Mouse (Mus musculus) intestine, embryonic 15.5 days (tissue): ENCODE data around the gene St6galnac3. TPM values are rescaled to one million over a fixed set of nuclear protein-coding genes. Genes with fewer than 3 reads are reported as not detected.

Experiments
- ATAC-seq: fragments of 200-750 bp; cut with Nextera tagmentation; 2 replicates; pipeline ENCODE4 v1.8.0; 2017; ENCODE audit warnings: moderate TSS enrichment, moderate library complexity
- H3K27ac ChIP-seq: fragments of 300-500 bp; sonication (generic); 2 replicates; pipeline ENCODE4 v1.5.1; 2015; ENCODE audit warnings: mild to moderate bottlenecking, inconsistent platforms
- H3K27me3 ChIP-seq: fragments of 300-500 bp; sonication (generic); replicated peaks from 2 replicates; pipeline ENCODE4 v1.6.1; 2015; ENCODE audit warnings: inconsistent platforms
- H3K36me3 ChIP-seq: fragments of 300-500 bp; sonication (generic); 2 replicates; pipeline ENCODE4 v1.6.1; 2015; ENCODE audit warnings: inconsistent platforms
- H3K4me1 ChIP-seq: fragments of 300-500 bp; sonication (generic); replicated peaks from 2 replicates; pipeline ENCODE4 v1.6.1; 2015; ENCODE audit warnings: inconsistent platforms
- H3K4me2 ChIP-seq: fragments of 300-500 bp; sonication (generic); replicated peaks from 2 replicates; pipeline ENCODE4 v1.6.1; 2015; ENCODE audit warnings: mild to moderate bottlenecking, inconsistent platforms
- H3K4me3 ChIP-seq: fragments of 300-500 bp; sonication (generic); replicated peaks from 2 replicates; pipeline ENCODE4 v1.5.1; 2015; ENCODE audit warnings: inconsistent platforms
- H3K9ac ChIP-seq: fragments of 300-500 bp; sonication (generic); 2 replicates; pipeline ENCODE4 v1.6.1; 2015; ENCODE audit warnings: inconsistent platforms
- H3K9me3 ChIP-seq: fragments of 300-500 bp; sonication (generic); 2 replicates; pipeline ENCODE4 v1.6.1; 2016; ENCODE audit warnings: inconsistent platforms
- WGBS: fragments of 180-500 bp; shearing (Covaris S2); methylation state at CpG from one replicate; pipeline ENCODE4 v1.1.7; 2015; 5-methylcytosine and 5-hydroxymethylcytosine counted together
- polyA plus RNA-seq: library from polyadenylated mRNA; unstranded; fragments of >200 nt; fragmentation: Nextera tagmentation; extraction: Ambion mirVana; gene quantifications from 2 replicates; pipeline ENCODE4 v1.2.1, GENCODE M21; 2015

Gene St6galnac3
- polyA plus RNA-seq, 1 experiment from 2014 or later = 34.5 TPM

DNA sequence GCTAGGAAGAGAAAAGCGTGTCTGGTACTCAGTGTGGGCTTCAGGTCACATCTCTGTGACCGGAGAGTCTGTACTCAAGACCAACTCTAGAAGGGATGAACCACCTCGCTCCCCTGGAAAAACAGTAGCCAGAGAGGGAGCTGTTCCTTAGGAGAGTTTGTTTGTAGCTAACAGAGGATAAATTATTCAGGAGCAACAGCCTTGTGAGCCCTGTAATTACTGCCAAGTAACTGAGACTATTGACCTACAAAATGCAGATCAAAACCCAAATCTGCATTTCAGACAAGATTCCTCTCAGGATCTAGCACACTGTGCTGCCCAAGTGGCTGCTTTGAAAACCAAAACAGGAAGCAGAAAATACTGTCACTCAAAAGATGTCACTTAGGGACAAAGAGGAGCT lies 266.4 kb downstream of the St6galnac3 start:
- H3K36me3 ChIP-seq = 0 out of 2 replicates have a peak, but pooled peaks cover 2% of the 10 kb centered on the region
- ATAC-seq = no peak
- WGBS = 89% methylated on average over 3 of the region's 3 CpGs
- H3K4me2 ChIP-seq = no peak overlapping the region
- no peak overlapping the region for H3K9ac ChIP-seq
- H3K4me1 ChIP-seq = no peaks in the 10 kb centered on the region
- no peaks in the 10 kb centered on the region for H3K27me3 ChIP-seq
- H3K9me3 ChIP-seq = no peaks in the 10 kb centered on the region
- no peak overlapping the region for H3K27ac ChIP-seq
- no peak overlapping the region for H3K4me3 ChIP-seq

- H3K9ac ChIP-seq = no peak overlapping the region
- H3K27ac ChIP-seq = no peak overlapping the region
- ATAC-seq = no peak
- H3K36me3 ChIP-seq = 0 out of 2 replicates have a peak, but pooled peaks cover 2% of the 10 kb centered on the region
- no peaks in the 10 kb centered on the region for H3K27me3 ChIP-seq
- no peak overlapping the region for H3K4me2 ChIP-seq
- H3K9me3 ChIP-seq = no peaks in the 10 kb centered on the region
- WGBS = 88% methylated on average over 4 of the region's 4 CpGs
- H3K4me3 ChIP-seq = no peak overlapping the region
- no peaks in the 10 kb centered on the region for H3K4me1 ChIP-seq
These were observed 267.3 kb downstream of the St6galnac3 start for GRCm38 (mm10) chr3:153457701-153458100.

GRCm38 (mm10) chr3:153457203-153457602 lies 267.8 kb downstream of the St6galnac3 start:
- ATAC-seq = no peak
- no peak overlapping the region for H3K4me2 ChIP-seq
- WGBS = 62% methylated on average over 2 of the region's 2 CpGs
- H3K4me1 ChIP-seq = no peaks in the 10 kb centered on the region
- H3K27ac ChIP-seq = no peak overlapping the region
- 0 out of 2 replicates have a peak, but pooled peaks cover 2% of the 10 kb centered on the region for H3K36me3 ChIP-seq
- no peaks in the 10 kb centered on the region for H3K9me3 ChIP-seq
- H3K27me3 ChIP-seq = no peaks in the 10 kb centered on the region
- H3K9ac ChIP-seq = no peak overlapping the region
- no peak overlapping the region for H3K4me3 ChIP-seq

GRCm38 (mm10) chr3:153456227-153456626 lies 268.7 kb downstream of the St6galnac3 start:
- H3K27me3 ChIP-seq = no peaks in the 10 kb centered on the region
- H3K9me3 ChIP-seq = no peaks in the 10 kb centered on the region
- H3K4me2 ChIP-seq = no peak overlapping the region
- no peak overlapping the region for H3K27ac ChIP-seq
- H3K9ac ChIP-seq = no peak overlapping the region
- no peak for ATAC-seq
- no peaks in the 10 kb centered on the region for H3K4me1 ChIP-seq
- H3K36me3 ChIP-seq = 0 out of 2 replicates have a peak, but pooled peaks cover 2% of the 10 kb centered on the region
- 88% methylated on average over 5 of the region's 5 CpGs for WGBS
- no peak overlapping the region for H3K4me3 ChIP-seq

- no peak for ATAC-seq
- Histone ChIP-seq H3K4me3 (no peak overlapping the region), H3K9me3 (no peaks in the 10 kb centered on the region), H3K27ac (no peak overlapping the region), H3K36me3 (0 out of 2 replicates have a peak, but pooled peaks cover 2% of the 10 kb centered on the region), H3K4me2 (no peak overlapping the region), H3K4me1 (no peaks in the 10 kb centered on the region), H3K9ac (no peak overlapping the region), H3K27me3 (no peaks in the 10 kb centered on the region)
- WGBS = 91% methylated on average over 7 of the region's 7 CpGs
These were observed 271.6 kb downstream of the St6galnac3 start for GRCm38 (mm10) chr3:153453127-153454049.

- H3K9ac ChIP-seq = no peak overlapping the region
- no peak overlapping the region for H3K4me3 ChIP-seq
- no peak overlapping the region for H3K4me2 ChIP-seq
- no peaks in the 10 kb centered on the region for H3K27me3 ChIP-seq
- no peaks in the 10 kb centered on the region for H3K4me1 ChIP-seq
- H3K9me3 ChIP-seq = no peaks in the 10 kb centered on the region
- no peak for ATAC-seq
- H3K36me3 ChIP-seq = no peaks in the 10 kb centered on the region
- H3K27ac ChIP-seq = no peak overlapping the region
- WGBS = 87% methylated on average over 3 of the region's 3 CpGs
These were observed 272.5 kb downstream of the St6galnac3 start for GRCm38 (mm10) chr3:153452299-153452996.

DNA sequence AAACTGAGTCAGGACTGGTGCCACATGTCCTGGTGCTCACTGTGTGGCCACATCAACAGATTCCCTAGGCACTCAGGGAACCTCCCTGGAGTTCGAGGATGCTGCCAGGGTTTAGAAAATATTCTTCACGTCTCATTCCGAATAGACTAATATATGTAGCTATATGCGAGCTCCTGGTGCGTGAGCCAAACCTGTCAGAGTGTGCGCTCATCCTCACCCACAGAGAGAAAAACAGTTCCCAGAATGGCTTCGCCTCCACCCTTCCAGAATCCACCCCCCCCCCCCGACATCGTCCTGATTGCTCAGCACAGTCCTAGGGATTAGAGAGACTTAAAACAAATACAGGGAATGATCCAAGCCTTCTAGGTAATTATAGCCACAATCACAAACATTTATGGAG lies 283.6 kb downstream of the St6galnac3 start:
- no peak overlapping the region for H3K27ac ChIP-seq
- no peak overlapping the region for H3K4me3 ChIP-seq
- ATAC-seq = no peak
- H3K9ac ChIP-seq = no peak overlapping the region
- H3K27me3 ChIP-seq = no peaks in the 10 kb centered on the region
- no peak overlapping the region for H3K4me2 ChIP-seq
- no peaks in the 10 kb centered on the region for H3K4me1 ChIP-seq
- H3K36me3 ChIP-seq = no peaks in the 10 kb centered on the region
- WGBS = 81% methylated on average over 9 of the region's 9 CpGs
- H3K9me3 ChIP-seq = no peaks in the 10 kb centered on the region

DNA sequence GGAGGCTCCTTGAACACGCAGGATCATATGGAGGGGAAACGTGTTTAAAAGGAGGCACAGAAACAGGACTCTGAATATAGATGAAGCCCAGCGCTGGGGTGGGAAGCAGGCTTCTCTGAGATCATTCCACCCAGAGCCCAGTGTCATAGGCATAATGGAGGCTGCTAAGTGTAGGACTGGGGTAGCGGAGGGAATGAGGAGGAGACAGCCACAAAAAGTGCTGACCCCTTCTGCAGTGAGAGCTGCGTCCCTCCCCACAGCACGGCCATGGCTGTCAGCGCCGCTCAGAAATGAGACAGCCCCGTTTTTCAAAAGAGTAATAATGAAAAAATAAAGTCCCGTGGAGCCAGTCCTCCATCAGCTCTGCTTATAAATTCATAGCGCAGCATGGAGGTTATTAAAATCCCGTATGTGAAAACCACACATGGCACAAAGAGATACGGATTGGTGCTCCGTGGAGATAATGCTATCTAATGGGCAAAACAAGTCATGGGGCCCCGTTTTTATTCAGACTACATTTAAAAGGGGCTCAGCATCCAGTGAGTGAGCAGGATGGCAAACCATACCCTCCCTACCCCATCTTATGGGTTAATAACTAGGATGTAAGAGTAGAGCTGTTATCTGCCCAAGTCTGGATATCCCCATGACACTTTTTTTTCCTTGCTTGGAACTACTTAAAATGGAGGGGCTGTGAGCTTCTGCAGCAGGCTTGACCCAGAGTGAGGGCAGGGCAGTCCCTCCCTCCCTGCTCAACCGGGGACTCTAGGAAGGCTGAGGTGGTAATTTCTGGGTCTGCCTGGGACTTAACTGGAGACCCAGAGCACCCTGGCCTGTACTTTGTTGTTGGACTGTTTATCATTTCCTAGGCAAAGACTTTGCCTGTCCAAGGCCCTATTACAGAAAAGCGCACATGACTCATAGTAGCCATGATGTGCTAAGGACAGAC lies 288.6 kb downstream of the St6galnac3 start:
- Histone ChIP-seq H3K4me1 (no peaks in the 10 kb centered on the region), H3K4me2 (no peak overlapping the region), H3K4me3 (no peak overlapping the region), H3K36me3 (no peaks in the 10 kb centered on the region), H3K27ac (no peak overlapping the region), H3K9me3 (no peaks in the 10 kb centered on the region), H3K9ac (no peak overlapping the region), H3K27me3 (no peaks in the 10 kb centered on the region)
- ATAC-seq = no peak
- WGBS = 82% methylated on average over 17 of the region's 17 CpGs

- WGBS = 68% methylated on average over 8 of the region's 8 CpGs
- Histone ChIP-seq H3K9me3 (no peaks in the 10 kb centered on the region), H3K27ac (no peak overlapping the region), H3K4me1 (no peaks in the 10 kb centered on the region), H3K4me3 (no peak overlapping the region), H3K4me2 (no peak overlapping the region), H3K36me3 (no peaks in the 10 kb centered on the region), H3K9ac (no peak overlapping the region), H3K27me3 (no peaks in the 10 kb centered on the region)
- ATAC-seq = no peak
These were observed 292.0 kb downstream of the St6galnac3 start for GRCm38 (mm10) chr3:153433010-153433409.

DNA sequence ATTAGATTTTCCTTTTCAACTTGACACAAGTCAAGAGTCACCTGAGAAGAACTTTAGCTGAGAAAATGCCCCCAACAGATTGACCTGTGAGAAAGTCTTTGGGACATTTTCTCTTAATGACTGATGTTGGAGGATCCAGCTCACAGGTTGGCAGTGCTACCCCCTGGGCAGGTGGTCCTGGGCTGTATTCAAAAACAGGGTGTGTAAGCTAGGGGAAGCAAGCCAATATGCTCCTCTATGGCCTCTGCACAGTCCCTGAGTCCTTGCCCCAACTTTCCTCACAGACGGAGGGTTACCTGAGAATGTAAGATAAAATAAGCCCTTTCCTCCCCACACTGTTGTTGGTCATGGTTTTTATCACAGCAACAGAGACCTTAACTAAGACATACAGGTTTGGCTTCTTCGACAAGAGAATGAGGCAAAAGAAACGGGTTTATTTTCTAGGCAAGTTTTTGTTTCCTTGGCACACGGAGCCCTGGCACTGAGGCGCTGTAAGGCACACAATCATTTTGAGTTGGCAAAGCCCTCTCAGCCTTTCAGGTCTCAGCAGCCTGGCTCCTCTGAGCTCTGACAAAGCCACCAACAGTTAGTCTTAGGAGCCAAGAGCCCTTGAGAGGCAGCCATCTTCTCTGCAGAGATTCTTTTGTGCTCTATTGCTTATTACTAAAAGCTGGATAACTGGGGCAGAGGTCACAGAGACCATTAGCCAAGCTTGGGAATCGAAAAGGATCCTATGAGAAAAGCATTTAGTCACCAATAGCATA lies 292.7 kb downstream of the St6galnac3 start:
- H3K9ac ChIP-seq = no peak overlapping the region
- H3K4me1 ChIP-seq = no peaks in the 10 kb centered on the region
- H3K4me2 ChIP-seq = no peak overlapping the region
- H3K36me3 ChIP-seq = no peaks in the 10 kb centered on the region
- ATAC-seq = no peak
- 84% methylated on average over 6 of the region's 6 CpGs for WGBS
- H3K4me3 ChIP-seq = no peak overlapping the region
- no peaks in the 10 kb centered on the region for H3K27me3 ChIP-seq
- no peaks in the 10 kb centered on the region for H3K9me3 ChIP-seq
- no peak overlapping the region for H3K27ac ChIP-seq

- H3K9me3 ChIP-seq = no peaks in the 10 kb centered on the region
- H3K4me3 ChIP-seq = no peak overlapping the region
- no peaks in the 10 kb centered on the region for H3K36me3 ChIP-seq
- ATAC-seq = no peak
- H3K27me3 ChIP-seq = no peaks in the 10 kb centered on the region
- no peak overlapping the region for H3K4me2 ChIP-seq
- H3K9ac ChIP-seq = no peak overlapping the region
- no peaks in the 10 kb centered on the region for H3K4me1 ChIP-seq
- 56% methylated on average over 8 of the region's 8 CpGs for WGBS
- no peak overlapping the region for H3K27ac ChIP-seq
These were observed 295.1 kb downstream of the St6galnac3 start for GRCm38 (mm10) chr3:153429840-153430239.
